Mouse (Mus musculus) thymus, adult 2 months (tissue): ENCODE data around the gene Atn1. TPM values are rescaled to one million over a fixed set of nuclear protein-coding genes. Genes with fewer than 3 reads are reported as not detected.
"Not testable (repeated sequence)": the region's sequence is repeated elsewhere in the genome, so short reads cannot be mapped to it uniquely, and the experiment has no call there.

Experiments
- DNase-seq: peaks from one replicate; pipeline ENCODE4 v3.0.0; 2021
- H3K27ac ChIP-seq: fragments of 200-500 bp; 2 replicates; pipeline ENCODE4 v1.5.1; 2012; ENCODE audit warnings: low read length, control low read depth; ENCODE audit not compliant: control insufficient read depth, insufficient read depth
- H3K27me3 ChIP-seq: fragments of 200-500 bp; 2 replicates; pipeline ENCODE4 v1.6.1; 2012; ENCODE audit warnings: mild to moderate bottlenecking, low read length, moderate library complexity, mixed read lengths; ENCODE audit not compliant: control insufficient read depth, insufficient read depth
- H3K36me3 ChIP-seq: fragments of 200-500 bp; 2 replicates; pipeline ENCODE4 v1.6.1; 2012; ENCODE audit warnings: mild to moderate bottlenecking, low read length, moderate library complexity; ENCODE audit not compliant: control insufficient read depth, insufficient read depth
- H3K4me1 ChIP-seq: fragments of 200-500 bp; replicated peaks from 2 replicates; pipeline ENCODE4 v1.6.1; 2012; ENCODE audit warnings: low read length; ENCODE audit not compliant: control insufficient read depth, insufficient read depth
- H3K4me3 ChIP-seq: fragments of 200-500 bp; 2 replicates; pipeline ENCODE4 v1.5.1; 2012; ENCODE audit warnings: mild to moderate bottlenecking, low read length, control low read depth, moderate library complexity; ENCODE audit not compliant: control insufficient read depth, insufficient read depth
- CTCF ChIP-seq: fragments of 200-500 bp; IDR thresholded peaks from 2 replicates; pipeline ENCODE4 v1.5.1; 2012; ENCODE audit warnings: mild to moderate bottlenecking, control low read depth, low read length, moderate library complexity, borderline replicate concordance; ENCODE audit not compliant: control insufficient read depth, poor library complexity, insufficient read depth; ENCODE audit errors: extremely low read depth
- POLR2A ChIP-seq: fragments of 200-500 bp; IDR thresholded peaks from 2 replicates; pipeline ENCODE4 v1.6.1; 2012; ENCODE audit warnings: mild to moderate bottlenecking, low read length, control low read depth, moderate library complexity; ENCODE audit not compliant: control insufficient read depth, poor library complexity, insufficient read depth; ENCODE audit errors: extremely low read depth
- WGBS: fragments of 180-500 bp; shearing (Covaris S2); methylation state at CpG from one replicate; pipeline ENCODE4 v1.1.7; 2018; 5-methylcytosine and 5-hydroxymethylcytosine counted together
- polyA plus RNA-seq: library from polyadenylated mRNA; depleted of rRNA; stranded (reverse); fragments of >200 nt; gene quantifications from 2 replicates; pipeline ENCODE4 v1.2.3, GENCODE M21; 2012; rRNA removed

The Atn1 gene
- 48.3 and 51.6 TPM in 2 replicates for polyA plus RNA-seq

DNA sequence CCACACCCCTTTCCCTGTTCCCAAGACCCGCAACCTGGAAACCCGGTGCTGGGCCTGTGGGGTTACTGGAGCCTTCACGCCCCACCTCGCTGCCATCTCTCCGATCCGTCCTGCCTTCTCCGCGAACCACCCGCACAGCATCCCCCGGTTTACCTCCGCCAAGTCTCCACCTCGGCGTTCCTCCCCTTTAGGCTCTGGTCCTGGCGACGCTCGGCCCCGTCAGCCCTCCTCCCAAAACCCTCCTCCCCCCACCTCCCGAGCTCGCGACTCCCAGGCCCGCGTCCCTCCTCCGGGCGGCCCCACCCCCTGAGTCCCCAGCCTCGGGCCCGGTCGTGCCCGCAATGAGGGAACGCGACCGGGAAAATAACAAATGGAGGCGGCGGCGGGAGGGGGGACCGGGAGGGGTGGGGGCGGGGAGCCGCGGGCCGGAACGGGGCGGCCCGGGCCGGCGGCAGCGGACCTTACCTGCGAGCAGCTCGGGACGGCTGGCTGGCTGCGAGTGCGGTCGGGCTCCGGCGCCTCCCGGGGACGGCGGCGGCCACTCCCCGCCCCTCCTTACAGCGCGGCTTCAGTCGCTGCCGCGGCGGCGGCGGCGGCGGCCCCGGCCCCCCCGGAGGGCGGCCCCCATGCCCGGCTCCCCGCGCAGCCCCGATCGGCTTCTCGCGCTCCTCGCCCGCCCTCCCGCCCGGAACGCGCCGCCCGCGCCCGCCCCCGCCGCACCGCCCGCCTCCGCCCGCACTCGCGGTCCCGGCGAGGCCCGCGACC lies at the start of gene Atn1, which contains the start of gene Gm45234:
TSS of gene Atn1 (minus strand) at position 694 of the 765 bp plus-strand sequence.
TSS of gene Gm45234 (minus strand) at position 191 of the 765 bp plus-strand sequence.
- H3K4me3 ChIP-seq, result peak within 1 kb of the TSS; percentile 47
- no peak for DNase-seq
- peaks cover 10% of the 10 kb centered on the region; the same call in 1 of the 2 replicates for H3K4me1 ChIP-seq
- H3K27ac ChIP-seq, result no peak within 1 kb of the TSS
- no peaks in the 10 kb centered on the region for H3K36me3 ChIP-seq
- no peak for TF ChIP-seq CTCF
- TF ChIP-seq POLR2A, result no peak
- no peaks in the 10 kb centered on the region for H3K27me3 ChIP-seq
- 4% methylated on average over 92 of the region's 100 CpGs for WGBS

DNA sequence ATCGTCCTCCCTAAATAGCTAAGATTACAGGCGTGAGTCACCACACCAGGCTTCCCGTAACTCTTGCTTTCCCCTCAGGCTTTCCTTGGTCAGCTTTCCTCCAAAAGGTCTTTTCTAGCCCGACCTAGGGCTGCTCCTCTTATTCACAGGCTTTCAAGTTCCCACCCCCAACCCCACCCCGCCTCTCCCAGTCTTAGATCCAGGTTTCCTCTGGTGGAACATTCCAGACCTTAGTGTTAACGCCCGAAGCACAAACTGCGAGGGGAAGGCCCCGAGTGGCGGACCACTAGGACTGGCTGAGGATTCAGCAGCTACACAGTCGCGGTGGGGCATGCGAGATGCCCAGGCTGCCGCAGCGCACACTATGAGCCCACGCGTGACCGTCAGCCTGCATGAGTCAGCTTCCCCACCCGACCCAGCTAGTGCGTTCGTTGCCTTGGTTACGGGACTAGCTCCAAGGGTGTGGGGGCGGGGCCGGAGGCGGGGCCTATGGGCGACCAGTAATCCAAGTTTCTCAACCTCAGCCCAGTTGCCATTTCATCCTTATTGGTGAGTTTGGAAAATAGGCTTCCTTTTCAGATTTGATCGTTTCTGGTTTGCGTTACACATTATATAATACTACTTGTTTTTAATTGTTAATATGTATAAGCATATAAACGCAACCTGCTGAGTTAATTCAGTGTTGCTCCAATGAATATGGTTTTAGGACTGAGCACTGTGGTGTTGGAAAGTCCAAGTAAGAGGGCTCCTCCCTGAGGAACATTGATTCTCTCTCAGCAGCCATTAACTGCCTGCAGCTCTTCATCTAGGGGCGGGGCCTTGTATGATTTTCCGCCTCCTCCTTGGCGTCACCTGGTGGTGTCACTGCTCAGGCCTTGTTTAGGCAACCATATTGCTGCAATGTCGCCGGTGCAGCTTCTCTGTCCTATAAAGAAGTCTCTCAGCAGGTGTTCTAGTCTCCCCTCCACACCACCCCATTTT lies 49.3 kb upstream of the Atn1 start:
- Histone ChIP-seq H3K27me3 (no peaks in the 10 kb centered on the region), H3K4me3 (peak overlapping the region; percentile 24), H3K27ac (no peak overlapping the region; the same call in 1 of the 2 replicates), H3K4me1 (peaks cover 18% of the 10 kb centered on the region), H3K36me3 (no peaks in the 10 kb centered on the region)
- WGBS, result 14% methylated on average over 34 of the region's 34 CpGs
- no peak for TF ChIP-seq POLR2A
- no peak for TF ChIP-seq CTCF
- peak; percentile 66 for DNase-seq

DNA sequence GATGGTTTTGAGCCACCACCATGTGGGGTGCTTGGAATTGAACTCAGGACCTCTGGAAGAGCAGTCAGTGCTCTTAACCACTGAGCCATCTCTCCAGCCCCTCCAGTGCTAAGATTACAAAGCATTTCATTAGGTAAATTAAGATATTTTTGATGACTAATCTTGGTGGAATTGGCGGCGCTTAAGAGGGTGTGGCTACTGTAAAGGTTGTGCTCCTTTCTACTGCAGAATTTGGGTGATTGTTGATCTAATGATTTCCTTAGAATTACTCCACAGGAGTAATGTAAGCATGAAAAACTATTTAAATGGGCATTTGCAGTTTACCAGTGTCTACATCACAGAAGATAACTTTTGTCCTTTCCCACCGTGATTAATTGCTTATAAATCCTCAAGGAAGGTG lies 48.0 kb upstream of the Atn1 start:
- no peak for DNase-seq
- H3K36me3 ChIP-seq, result no peaks in the 10 kb centered on the region
- H3K27me3 ChIP-seq, result no peaks in the 10 kb centered on the region
- 93% methylated on average over 3 of the region's 3 CpGs for WGBS
- no peak overlapping the region for H3K4me3 ChIP-seq
- H3K4me1 ChIP-seq, result peaks cover 11% of the 10 kb centered on the region
- no peak overlapping the region for H3K27ac ChIP-seq
- no peak for TF ChIP-seq POLR2A
- no peak for TF ChIP-seq CTCF

DNA sequence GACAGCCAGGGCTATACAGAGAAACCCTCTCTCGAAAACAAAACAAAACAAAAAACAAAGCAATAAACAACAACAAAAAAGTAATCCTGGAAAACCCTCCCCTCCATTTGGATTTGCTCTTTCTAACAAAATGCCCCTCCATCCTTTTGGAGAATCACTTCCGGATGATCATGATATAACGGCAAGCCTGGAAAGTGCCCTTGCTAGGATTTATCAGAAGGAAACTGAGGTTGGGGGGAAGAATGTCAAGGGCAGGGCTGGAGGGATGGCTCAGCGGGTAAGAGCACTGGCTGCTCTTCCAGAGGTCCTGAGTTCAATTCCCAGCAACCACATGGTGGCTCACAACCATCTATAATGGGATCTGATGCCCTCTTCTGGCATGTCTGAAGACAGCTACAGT lies 47.4 kb upstream of the Atn1 start:
- H3K27me3 ChIP-seq, H3K4me3 ChIP-seq, H3K4me1 ChIP-seq, DNase-seq, H3K36me3 ChIP-seq, H3K27ac ChIP-seq: not testable (repeated sequence)
- WGBS, result 95% methylated on average over 4 of the region's 4 CpGs

DNA sequence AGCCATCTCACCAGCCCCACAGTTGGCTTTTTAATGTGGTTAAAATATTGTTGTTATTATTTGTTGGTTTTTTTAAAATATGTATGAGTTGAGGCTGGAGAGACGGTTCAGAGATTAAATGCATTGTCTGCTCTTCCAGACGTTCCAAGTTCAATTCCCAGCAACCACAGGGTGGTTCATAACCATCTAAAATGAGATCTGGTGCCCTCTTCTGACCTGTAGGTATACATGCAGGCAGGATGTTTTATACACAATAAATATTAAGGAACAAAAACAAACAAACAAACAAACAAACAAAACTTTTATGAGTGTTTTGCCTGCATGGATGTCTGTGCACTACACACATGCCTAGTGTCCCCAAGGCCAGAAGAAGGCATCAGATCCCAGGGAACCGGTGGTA lies 46.7 kb upstream of the Atn1 start:
- no peak for DNase-seq
- TF ChIP-seq CTCF, result no peak
- TF ChIP-seq POLR2A, result no peak
- 92% methylated on average over 3 of the region's 3 CpGs for WGBS
- Histone ChIP-seq H3K27me3 (no peaks in the 10 kb centered on the region), H3K27ac (no peak overlapping the region), H3K36me3 (no peaks in the 10 kb centered on the region), H3K4me1 (peaks cover 3% of the 10 kb centered on the region), H3K4me3 (no peak overlapping the region)

DNA sequence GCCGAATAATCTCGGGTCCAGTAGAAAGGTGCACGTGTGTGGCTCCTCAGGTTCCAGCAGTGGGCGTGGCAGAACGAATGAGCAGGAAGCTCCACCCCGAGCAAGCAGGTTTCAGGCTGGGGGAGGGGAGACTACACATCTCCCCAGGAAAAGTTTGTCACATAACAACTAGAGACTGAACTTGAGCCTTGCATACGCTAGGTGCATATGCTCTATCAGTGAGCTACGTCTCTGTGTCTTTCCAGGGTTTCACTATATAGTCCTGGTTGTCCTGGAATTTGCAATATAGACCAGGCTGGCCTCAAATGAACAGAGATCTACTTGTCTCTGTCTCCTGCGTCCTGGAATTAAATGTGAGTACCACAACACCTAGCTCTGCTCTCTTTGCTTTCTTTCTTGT lies 46.1 kb upstream of the Atn1 start:
- not testable (repeated sequence) for H3K4me3 ChIP-seq, H3K27me3 ChIP-seq, H3K27ac ChIP-seq, H3K36me3 ChIP-seq, DNase-seq, H3K4me1 ChIP-seq
- WGBS, result 45% methylated on average over 6 of the region's 9 CpGs
